ENCODE assay signal across 9 mouse cellular contexts in the genomic region with DNA sequence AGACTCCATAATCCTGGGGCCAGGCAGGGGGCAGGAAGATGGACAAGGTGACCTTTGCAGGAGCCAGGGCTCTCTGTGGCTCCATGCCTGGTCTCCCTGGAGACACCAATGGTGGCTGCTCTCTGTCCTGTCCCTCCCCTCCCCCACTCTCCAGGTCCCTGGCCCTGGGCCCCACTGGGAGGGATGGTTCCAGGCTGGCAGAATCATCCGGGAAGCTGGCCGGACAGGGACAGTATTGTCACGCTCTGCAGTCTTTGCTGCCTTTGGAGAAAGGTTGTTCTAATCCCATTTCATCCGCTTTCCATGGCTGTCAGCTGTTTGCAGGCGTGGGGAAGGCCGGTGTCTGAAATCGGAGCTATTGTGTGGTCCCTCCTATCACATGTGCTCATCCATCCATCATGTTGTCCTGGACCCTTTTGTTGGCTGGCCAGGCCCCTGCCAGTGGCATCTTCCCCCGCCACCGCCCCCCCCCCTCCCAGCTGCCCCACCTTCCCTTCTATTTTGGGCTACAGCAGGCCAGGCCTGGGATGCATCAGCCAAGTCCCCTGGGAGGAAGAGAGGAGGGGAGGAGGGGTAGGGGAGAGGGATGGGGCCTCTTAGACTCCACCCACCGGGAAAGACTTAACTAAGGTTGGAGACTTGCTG. TPM values are rescaled to one million over a fixed set of nuclear protein-coding genes. Genes with fewer than 3 reads are reported as not detected.
A peak's percentile ranks its signal among the peaks of the same experiment; 100 is the strongest.
DNase-seq lines count a peak whose midpoint lies in the region; ATAC-seq and TF ChIP-seq lines count a peak whose summit lies in the region.
"Had no signal": no experiment of that assay in that cellular context is flagged by ENCODE, and none has a peak within 500 bp of the region (broad histone marks: within the 10 kb centered on the region; RNA-seq: fewer than 3 reads in every experiment).

No protein-coding gene starts in this region.

- ATAC-seq in forebrain, embryonic 15.5 days (replicated peaks): 0 out of 2 replicates have a peak, but pooled peaks have one; percentile 29
- ATAC-seq in intestine, embryonic 16.5 days: peak; percentile 71
- ATAC-seq in neural tube, embryonic 12.5 days (ENCODE audit: low FRiP score, low read depth): peak; percentile 90

- no peak overlapping the region for H3K4me3 ChIP-seq in forebrain, embryonic 15.5 days
- no peak overlapping the region for H3K4me3 ChIP-seq in intestine, embryonic 16.5 days (ENCODE audit: low read length)
- no peak overlapping the region for H3K4me3 ChIP-seq in neural tube, embryonic 12.5 days

- H3K9ac ChIP-seq in forebrain, embryonic 15.5 days (replicated peaks): no peak overlapping the region
- H3K9ac ChIP-seq in intestine, embryonic 16.5 days (ENCODE audit: low read depth, low read length): no peak overlapping the region; the same call in 1 of the 2 replicates
- peak overlapping the region; percentile 26; the same call in 1 of the 2 replicates for H3K9ac ChIP-seq in neural tube, embryonic 12.5 days
- H3K9ac ChIP-seq: liver, embryonic 14.5 days had no signal

- TF ChIP-seq POLR2A in brain, embryonic 14.5 days (IDR thresholded peaks at IDR 0.05; ENCODE audit: borderline replicate concordance, extremely low read depth, insufficient read depth, insufficient read length, poor library complexity, severe bottlenecking): no peak

- peak; percentile 29 for DNase-seq in adrenal gland, postnatal 10 days
- DNase-seq in adrenal gland, postnatal 4 days (ENCODE audit: low spot score in 2 of 2): no peak
- peak; percentile 82 for DNase-seq in brain, embryonic 14.5 days (ENCODE audit: low read depth)
- DNase-seq in thymus, adult 18-20 months: no peak
- no peak for DNase-seq in right cerebral cortex, postnatal 4 days

- H3K27me3 ChIP-seq in forebrain, embryonic 15.5 days: no peaks in the 10 kb centered on the region
- no peaks in the 10 kb centered on the region for H3K27me3 ChIP-seq in intestine, embryonic 16.5 days (replicated peaks; ENCODE audit: control insufficient read depth, insufficient read depth, low read length)
- no peaks in the 10 kb centered on the region for H3K27me3 ChIP-seq in neural tube, embryonic 12.5 days (replicated peaks)

- peaks cover 24% of the 10 kb centered on the region for H3K4me1 ChIP-seq in forebrain, embryonic 15.5 days
- H3K4me1 ChIP-seq in intestine, embryonic 16.5 days (ENCODE audit: control insufficient read depth, insufficient read depth, low read length): peaks cover 9% of the 10 kb centered on the region
- H3K4me1 ChIP-seq in neural tube, embryonic 12.5 days: peaks cover 47% of the 10 kb centered on the region

- 10% methylated on average over 10 of the region's 10 CpGs for WGBS in forebrain, embryonic 15.5 days
- 15% methylated on average over 10 of the region's 10 CpGs for WGBS in intestine, embryonic 16.5 days
- WGBS in neural tube, embryonic 12.5 days: 5% methylated on average over 10 of the region's 10 CpGs

- no peaks in the 10 kb centered on the region for H3K36me3 ChIP-seq in forebrain, embryonic 15.5 days
- no peaks in the 10 kb centered on the region for H3K36me3 ChIP-seq in intestine, embryonic 16.5 days (ENCODE audit: control insufficient read depth, insufficient read depth, low read length)
- H3K36me3 ChIP-seq in neural tube, embryonic 12.5 days: no peaks in the 10 kb centered on the region

- H3K4me2 ChIP-seq in forebrain, embryonic 15.5 days (replicated peaks): no peak overlapping the region
- H3K4me2 ChIP-seq in intestine, embryonic 16.5 days (ENCODE audit: low read depth, low read length): 0 out of 2 replicates have a peak overlapping the region, but pooled peaks have one; percentile 1
- H3K4me2 ChIP-seq in neural tube, embryonic 12.5 days (replicated peaks): peak overlapping the region; percentile 40

- no peaks in the 10 kb centered on the region for H3K9me3 ChIP-seq in forebrain, embryonic 15.5 days
- H3K9me3 ChIP-seq in intestine, embryonic 16.5 days (ENCODE audit: control insufficient read depth, low read length): no peaks in the 10 kb centered on the region
- H3K9me3 ChIP-seq in neural tube, embryonic 12.5 days: no peaks in the 10 kb centered on the region

- H3K27ac ChIP-seq in forebrain, embryonic 15.5 days (replicated peaks): no peak overlapping the region
- 0 out of 2 replicates have a peak overlapping the region, but pooled peaks have one; percentile 21 for H3K27ac ChIP-seq in intestine, embryonic 16.5 days (ENCODE audit: low read length)
- peak overlapping the region; percentile 71; the same call in 1 of the 2 replicates for H3K27ac ChIP-seq in neural tube, embryonic 12.5 days
- H3K27ac ChIP-seq: liver, embryonic 14.5 days had no signal

- no peak for TF ChIP-seq CTCF in brain, embryonic 14.5 days (IDR thresholded peaks at IDR 0.05; ENCODE audit: borderline replicate concordance, extremely low read depth, insufficient read depth, insufficient read length)

RNA-seq across cellular contexts. Expression of a gene that starts 26.3 kb away (rescaled TPM):
- 1 to 10 TPM; 4.9 to 5.4 TPM for total RNA-seq in adrenal gland, postnatal 10 days (2021)
- 1 to 10 TPM; 6.1 to 9.2 TPM for total RNA-seq in adrenal gland, postnatal 4 days (2021)
- polyA plus RNA-seq in brain, embryonic 14.5 days (2012; rRNA removed): 2.1 and 6.7 TPM in 2 replicates
- 2.2 and 2.3 TPM in 2 replicates for polyA plus RNA-seq in forebrain, embryonic 15.5 days (2015; fragmentation: Nextera tagmentation; extraction: Ambion mirVana)
- 1.4 and 1.5 TPM in 2 replicates for polyA plus RNA-seq in intestine, embryonic 16.5 days (2015; fragmentation: Nextera tagmentation; extraction: Ambion mirVana)
- polyA plus RNA-seq in neural tube, embryonic 12.5 days (2016; fragmentation: Nextera tagmentation; extraction: Ambion mirVana): 6.2 and 7.1 TPM in 2 replicates

Comparison
In these comparisons a context has a peak if more than half of its experiments do, and no peak if none do; other contexts are left out.
1. DNase-seq: peak in adrenal gland, postnatal 10 days (single experiment) and brain, embryonic 14.5 days (single experiment); none in adrenal gland, postnatal 4 days (0 of 2), thymus, adult 18-20 months (0 of 2) and right cerebral cortex, postnatal 4 days (single experiment).
2. ATAC-seq: peak in every context shown above with its lines; median percentile 90 in neural tube, embryonic 12.5 days; 71 in intestine, embryonic 16.5 days; 29 in forebrain, embryonic 15.5 days.